Comparison of ENCODE assay signal across 18 mouse cellular contexts in genomic region chr6:87203467-87203866, GRCm38 (mm10).
"Had no signal": no experiment of that assay in that cellular context is flagged by ENCODE, and none has a peak within 500 bp of the region (broad histone marks: within the 10 kb centered on the region; RNA-seq: fewer than 3 reads in every experiment).

No protein-coding gene starts in this region.

- DNase-seq: kidney, adult 2 months; kidney, postnatal 14 days; layer of hippocampus, adult 9-11 months; layer of hippocampus, postnatal 36 days; lung, adult 2 months; lung, postnatal 10 days; lung, postnatal 4 days; retina, postnatal 1 day; right cerebral cortex, postnatal 4 days; spleen, adult 18-20 months; thymus, adult 18-20 months; thymus, postnatal 14 days had no signal

- H3K4me1 ChIP-seq: liver, embryonic 15.5 days had no signal

- ATAC-seq: midbrain, embryonic 16.5 days had no signal

- H3K9ac ChIP-seq: kidney, embryonic 15.5 days; liver, embryonic 15.5 days; neural tube, embryonic 13.5 days had no signal

- H3K36me3 ChIP-seq: kidney, embryonic 15.5 days; liver, embryonic 15.5 days; neural tube, embryonic 13.5 days had no signal

- H3K4me2 ChIP-seq: kidney, embryonic 15.5 days; liver, embryonic 11.5 days; liver, embryonic 15.5 days; neural tube, embryonic 13.5 days had no signal

- H3K27me3 ChIP-seq: kidney, embryonic 15.5 days; neural tube, embryonic 13.5 days had no signal

- H3K27ac ChIP-seq: kidney, embryonic 15.5 days; liver, embryonic 15.5 days; midbrain, embryonic 10.5 days; neural tube, embryonic 13.5 days had no signal

- H3K9me3 ChIP-seq: kidney, embryonic 15.5 days; liver, embryonic 15.5 days; midbrain, embryonic 10.5 days; neural tube, embryonic 13.5 days had no signal

- H3K4me3 ChIP-seq: kidney, embryonic 15.5 days; liver, embryonic 15.5 days; midbrain, embryonic 10.5 days; neural tube, embryonic 13.5 days had no signal
